Mouse (Mus musculus) CD4-positive helper T cell, adult 2 months (primary cell): ENCODE measurements around the gene Apbb1ip.
"Not testable (repeated sequence)": the region's sequence is repeated elsewhere in the genome, so short reads cannot be mapped to it uniquely, and the experiment has no call there.

Experiments used
- DNase-seq: peaks from one replicate; pipeline ENCODE4 v3.0.0-alpha.2; 2012; ENCODE audit warnings: low read depth, missing footprints, low spot score

Apbb1ip gene

GRCm38 (mm10) chr2:22816231-22816630 is 42.3 kb downstream of the Apbb1ip start:
- no peak for DNase-seq

- peak; percentile 49 for DNase-seq
These were observed 48.4 kb downstream of the Apbb1ip start for GRCm38 (mm10) chr2:22822293-22822692.

- DNase-seq: no peak
These were observed 71.6 kb downstream of the Apbb1ip start for GRCm38 (mm10) chr2:22845514-22845913.

- DNase-seq: no peak
These were observed 78.0 kb downstream of the Apbb1ip start for GRCm38 (mm10) chr2:22851900-22852299.

- DNase-seq: peak; percentile 67
These were observed 83.6 kb downstream of the Apbb1ip start for GRCm38 (mm10) chr2:22857501-22857900.

GRCm38 (mm10) chr2:22862194-22862593 is 88.3 kb downstream of the Apbb1ip start:
- no peak for DNase-seq

GRCm38 (mm10) chr2:22864394-22865037 is 90.6 kb downstream of the Apbb1ip start:
- peak; percentile 71 for DNase-seq

GRCm38 (mm10) chr2:22865818-22866217 is 91.9 kb downstream of the Apbb1ip start:
- DNase-seq: no peak

- no peak for DNase-seq
These were observed 93.1 kb downstream of the Apbb1ip start for GRCm38 (mm10) chr2:22866894-22867424.

- no peak for DNase-seq
These were observed 99.3 kb downstream of the Apbb1ip start for GRCm38 (mm10) chr2:22873159-22873558.

GRCm38 (mm10) chr2:22874628-22875027 is 100.7 kb downstream of the Apbb1ip start:
- DNase-seq: no peak

- no peak for DNase-seq
These were observed 102.7 kb downstream of the Apbb1ip start for GRCm38 (mm10) chr2:22876614-22877013.

- no peak for DNase-seq
These were observed 104.9 kb downstream of the Apbb1ip start for GRCm38 (mm10) chr2:22878781-22879180.

- DNase-seq: not testable (repeated sequence)
These were observed 106.8 kb downstream of the Apbb1ip start for GRCm38 (mm10) chr2:22880726-22881125.

GRCm38 (mm10) chr2:22894932-22895281 is 121.0 kb downstream of the Apbb1ip start:
- DNase-seq: no peak

GRCm38 (mm10) chr2:22895282-22896273 is 121.7 kb downstream of the Apbb1ip start, which contains the start of gene Pdss1:
TSS of gene Pdss1 (plus strand) at chr2:22895522.
- peak; percentile 86 for DNase-seq

GRCm38 (mm10) chr2:22903947-22904346 is 130.1 kb downstream of the Apbb1ip start:
- DNase-seq: no peak

- DNase-seq: no peak
These were observed 140.5 kb downstream of the Apbb1ip start for GRCm38 (mm10) chr2:22914421-22914820.

GRCm38 (mm10) chr2:22918651-22919050 is 144.8 kb downstream of the Apbb1ip start:
- no peak for DNase-seq
